Mouse (Mus musculus) neutrophil, adult 5-6 weeks (primary cell): Measurements from ENCODE around the gene Defa33. TPM values are rescaled to one million over a fixed set of nuclear protein-coding genes. Genes with fewer than 3 reads are reported as not detected.
"Not testable (repeated sequence)": the region's sequence is repeated elsewhere in the genome, so short reads cannot be mapped to it uniquely, and the experiment has no call there.

Experiments
- ATAC-seq: fragments of 151-379, 151-347 bp; 2 replicates; pipeline ENCODE4 v1.8.0; 2017; ENCODE audit warnings: mild to moderate bottlenecking, moderate TSS enrichment; ENCODE audit not compliant: insufficient number of reproducible peaks, poor library complexity, low FRiP score, severe bottlenecking; ENCODE audit errors: extremely low read depth
- total RNA-seq: library from RNA; stranded (forward); fragments of 200-1000 nt; gene quantifications from 2 replicates; pipeline ENCODE4 v1.2.3, GENCODE M21; 2017

Gene Defa33
- total RNA-seq = not detected in 2 replicates

DNA sequence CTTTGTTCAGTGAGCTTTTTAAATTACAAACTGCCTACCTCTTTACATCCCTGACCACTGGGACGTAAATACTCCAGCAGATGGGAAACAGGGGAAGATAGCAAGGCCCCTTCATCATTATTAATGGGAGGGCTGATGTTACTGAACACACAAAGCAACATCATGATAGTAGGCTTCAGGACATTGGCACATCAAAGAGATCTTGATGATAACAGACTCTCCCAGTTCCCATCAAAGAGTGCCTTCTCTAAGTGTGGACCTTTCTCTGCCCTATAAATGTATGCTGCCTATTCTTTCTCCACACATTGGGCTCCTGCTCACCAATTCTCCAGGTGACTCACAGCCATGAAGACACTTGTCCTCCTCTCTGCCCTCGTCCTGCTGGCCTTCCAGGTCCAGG, at the start of gene Defa33:
Defa33 (plus strand) TSS at position 301 of the 400 bp plus-strand sequence.
- ATAC-seq = not testable (repeated sequence)

DNA sequence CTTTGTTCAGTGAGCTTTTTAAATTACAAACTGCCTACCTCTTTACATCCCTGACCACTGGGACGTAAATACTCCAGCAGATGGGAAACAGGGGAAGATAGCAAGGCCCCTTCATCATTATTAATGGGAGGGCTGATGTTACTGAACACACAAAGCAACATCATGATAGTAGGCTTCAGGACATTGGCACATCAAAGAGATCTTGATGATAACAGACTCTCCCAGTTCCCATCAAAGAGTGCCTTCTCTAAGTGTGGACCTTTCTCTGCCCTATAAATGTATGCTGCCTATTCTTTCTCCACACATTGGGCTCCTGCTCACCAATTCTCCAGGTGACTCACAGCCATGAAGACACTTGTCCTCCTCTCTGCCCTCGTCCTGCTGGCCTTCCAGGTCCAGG, 13.4 kb upstream of the Defa33 start, which contains the start of gene Defa2:
Defa2 (plus strand) TSS at position 301 of the 400 bp plus-strand sequence.
- not testable (repeated sequence) for ATAC-seq

- not testable (repeated sequence) for ATAC-seq
These were observed 35.5 kb downstream of the Defa33 start, which contains the start of gene Defa36 for GRCm38 (mm10) chr8:21427111-21427510. TSS of gene Defa36 (plus strand) at chr8:21427411.

Other genes starting within 250 kb of the Defa33 start
- not detected in 2 replicates for gene Defa22, start 229.5 kb upstream of the Defa33 start, total RNA-seq
- gene Defa31, start 200.2 kb upstream of the Defa33 start, total RNA-seq = not detected in 2 replicates
- not detected in 2 replicates for gene Gm15293, start 190.2 kb upstream of the Defa33 start, total RNA-seq
- not detected in 2 replicates for gene Gm15292, start 142.1 kb upstream of the Defa33 start, total RNA-seq
- not detected in 2 replicates for gene Defa27, start 76.3 kb upstream of the Defa33 start, total RNA-seq
- not detected in 2 replicates for gene Defa29, start 64.8 kb upstream of the Defa33 start, total RNA-seq
- gene Defa2, start 13.3 kb upstream of the Defa33 start, total RNA-seq = not detected in 2 replicates
- gene Defa36, start 35.6 kb downstream of the Defa33 start, total RNA-seq = not detected in 2 replicates
- gene Gm7849, start 64.7 kb downstream of the Defa33 start, total RNA-seq = not detected in 2 replicates
- gene Defa20, start 117.4 kb downstream of the Defa33 start, total RNA-seq = not detected in 2 replicates
- gene Defa32, start 137.2 kb downstream of the Defa33 start, total RNA-seq = not detected in 2 replicates
- gene Defa37, start 173.6 kb downstream of the Defa33 start, total RNA-seq = not detected in 2 replicates
- not detected in 2 replicates for gene Defa28, start 191.2 kb downstream of the Defa33 start, total RNA-seq
- not detected in 2 replicates for gene Gm7861, start 202.7 kb downstream of the Defa33 start, total RNA-seq
- not detected in 2 replicates for gene Defa26, start 226.4 kb downstream of the Defa33 start, total RNA-seq